Mouse (Mus musculus) fat pad, adult 2 months (tissue): ENCODE data around the gene Zfp663.

Source experiments
- DNase-seq: peaks from one replicate; pipeline ENCODE4 v3.0.0-alpha.2; 2011; ENCODE audit warnings: low read depth, low spot score; ENCODE audit errors: extremely low read depth

The Zfp663 gene

DNA sequence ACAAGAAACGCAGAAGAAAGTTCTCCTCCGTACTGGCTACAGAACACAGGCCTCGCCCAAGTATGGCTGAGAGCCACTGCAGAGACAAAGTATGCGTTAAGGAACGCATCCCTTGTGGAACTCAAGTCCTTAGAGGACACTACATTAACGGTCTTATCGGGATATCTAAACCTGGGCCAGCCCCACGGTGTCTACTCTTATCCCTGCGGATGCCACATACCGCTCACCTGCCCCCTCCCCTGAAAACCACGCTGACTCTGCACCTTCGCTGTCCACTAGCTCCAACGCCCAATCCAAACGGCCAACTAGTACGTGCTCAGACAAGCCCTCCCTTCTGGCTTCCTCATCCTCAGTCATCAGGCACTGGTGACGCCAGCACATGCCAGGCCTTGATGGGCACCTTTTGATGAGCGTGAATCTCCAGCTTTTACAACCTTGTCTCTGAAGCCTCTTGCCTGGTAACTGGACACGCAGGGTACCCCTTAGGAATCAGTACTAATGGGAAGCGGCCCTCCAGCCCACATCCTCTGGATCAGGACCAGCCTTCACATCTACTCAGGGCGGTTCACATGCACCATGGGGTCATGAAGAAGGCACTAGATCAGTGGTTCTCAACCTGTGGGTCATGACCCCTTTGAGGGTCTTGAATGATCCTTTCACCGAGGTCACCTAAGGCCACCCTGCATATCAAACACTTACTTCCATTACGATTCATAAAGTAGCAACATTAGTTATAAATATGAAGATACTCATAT is 46.4 kb downstream of the Zfp663 start:
- DNase-seq, result no peak

DNA sequence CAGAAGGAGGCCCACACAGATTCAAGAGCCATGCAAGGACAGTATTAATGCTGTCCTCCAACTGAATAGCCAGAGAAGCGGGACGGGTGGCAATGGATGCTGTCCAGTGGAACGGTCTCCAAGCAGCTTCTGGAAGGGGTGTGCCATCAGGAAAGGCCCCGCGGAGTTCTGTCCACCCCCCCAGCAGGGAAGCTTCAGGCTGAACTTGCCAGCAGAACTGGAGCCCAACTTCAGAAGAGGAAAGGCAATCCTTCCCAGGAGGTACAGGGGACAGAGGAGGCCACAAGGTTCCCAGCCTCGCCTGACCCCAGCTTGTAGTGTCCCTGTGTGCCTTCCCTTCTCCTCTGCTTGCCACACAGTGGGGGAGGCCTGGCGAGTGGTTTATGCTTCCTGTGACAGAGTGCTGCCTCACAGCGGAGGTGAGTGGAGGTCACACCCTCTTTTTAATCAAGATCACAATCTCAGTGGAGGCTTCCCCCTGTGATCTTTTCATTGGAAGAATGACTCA is 47.1 kb downstream of the Zfp663 start:
- DNase-seq, result no peak

DNA sequence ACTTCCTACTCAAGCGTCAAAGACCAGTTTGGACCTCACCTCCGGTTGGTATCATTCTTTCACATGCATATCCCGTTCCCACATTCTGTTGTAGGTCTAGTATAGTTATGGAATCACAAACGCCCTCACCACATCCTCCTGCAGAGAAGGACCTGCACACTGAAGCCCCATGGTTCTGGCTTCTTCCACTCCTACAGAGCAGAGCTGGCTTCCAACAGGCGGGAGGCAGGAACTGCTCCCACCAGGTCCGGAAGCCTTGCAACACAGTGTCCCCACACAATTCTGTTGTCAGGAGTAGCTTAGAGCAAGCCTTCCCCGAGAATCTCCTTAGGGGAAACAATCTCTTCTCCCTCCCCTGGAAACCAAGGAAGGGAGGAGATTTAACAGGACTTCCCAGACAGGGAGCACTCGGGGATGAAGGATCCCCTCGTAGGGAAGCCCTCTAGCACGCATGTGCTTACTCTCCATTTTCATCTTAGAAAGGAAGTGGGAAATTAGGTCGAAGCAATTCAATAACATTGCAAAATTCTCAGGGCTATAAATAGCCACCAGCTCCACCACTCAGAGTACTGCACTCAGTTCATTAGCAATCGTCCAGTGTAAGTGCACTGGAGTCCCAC is 47.9 kb downstream of the Zfp663 start:
- no peak for DNase-seq

DNA sequence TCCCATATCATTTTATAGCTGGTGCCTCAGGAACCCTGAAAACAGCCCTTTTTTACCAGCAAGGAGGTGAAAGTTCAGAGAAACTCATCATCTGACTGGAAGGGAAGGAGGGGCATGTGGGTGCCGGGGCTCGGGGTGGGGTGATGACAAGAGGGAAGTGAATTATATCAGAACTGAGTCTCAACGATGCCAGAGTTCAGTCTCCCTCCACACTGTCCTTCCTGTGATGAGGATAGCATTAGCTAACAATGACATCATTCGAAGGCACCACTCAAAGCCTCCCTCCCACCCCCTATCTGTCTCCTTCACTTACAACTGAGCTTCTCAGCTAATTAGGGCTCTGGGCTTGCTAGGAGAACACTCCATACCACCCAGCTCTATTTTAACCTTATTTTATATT is 49.0 kb downstream of the Zfp663 start:
- no peak for DNase-seq

DNA sequence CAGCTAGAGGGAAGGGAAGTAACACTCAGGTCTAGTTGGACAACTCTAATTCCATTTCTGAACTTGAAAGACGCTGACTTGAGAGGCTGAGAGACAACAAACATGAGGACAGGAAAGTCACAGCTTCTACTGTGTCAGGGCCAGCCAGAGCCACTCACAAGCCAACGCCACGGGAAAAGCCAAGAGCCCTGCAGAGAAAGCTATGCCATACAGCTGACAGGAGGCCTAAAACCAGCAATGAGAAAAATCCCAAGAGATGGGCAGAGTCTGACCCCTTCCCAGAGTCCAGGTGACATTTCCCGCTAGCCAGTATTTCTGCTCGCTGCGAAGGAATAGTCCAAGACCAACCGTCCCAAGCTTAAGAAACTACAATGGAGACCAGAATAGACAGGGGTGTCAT is 49.6 kb downstream of the Zfp663 start:
- DNase-seq, result no peak

DNA sequence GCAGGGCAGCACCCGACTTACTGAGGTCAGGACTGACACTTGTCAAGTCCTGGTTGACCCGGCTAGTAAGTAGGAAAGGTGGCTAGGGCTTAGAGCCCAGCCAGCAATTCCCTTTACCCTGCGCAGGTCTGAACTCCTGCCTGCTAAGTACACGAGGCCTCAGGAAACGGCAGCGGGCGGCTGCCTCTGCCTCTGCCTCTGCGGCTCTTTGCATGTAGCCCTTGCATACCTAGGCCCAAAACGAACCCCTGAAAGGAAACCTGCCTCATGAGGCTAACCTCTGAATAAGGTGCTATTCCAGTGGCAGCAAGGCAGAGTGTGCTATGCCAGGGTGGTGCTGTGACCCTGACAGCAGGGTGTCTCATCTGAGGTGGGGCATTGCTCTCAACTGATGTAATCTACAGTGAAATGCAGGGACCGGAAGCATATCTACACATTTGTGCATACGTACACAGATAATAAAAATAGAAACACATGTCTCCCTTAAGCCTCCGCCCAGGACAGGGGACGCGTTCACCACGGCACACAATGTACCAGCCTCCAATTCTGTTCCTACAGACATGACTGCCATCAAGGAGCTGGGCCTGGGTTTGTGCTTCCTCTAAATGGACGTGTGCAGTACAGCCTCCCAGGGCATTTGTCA is 50.8 kb downstream of the Zfp663 start:
- DNase-seq, result no peak

DNA sequence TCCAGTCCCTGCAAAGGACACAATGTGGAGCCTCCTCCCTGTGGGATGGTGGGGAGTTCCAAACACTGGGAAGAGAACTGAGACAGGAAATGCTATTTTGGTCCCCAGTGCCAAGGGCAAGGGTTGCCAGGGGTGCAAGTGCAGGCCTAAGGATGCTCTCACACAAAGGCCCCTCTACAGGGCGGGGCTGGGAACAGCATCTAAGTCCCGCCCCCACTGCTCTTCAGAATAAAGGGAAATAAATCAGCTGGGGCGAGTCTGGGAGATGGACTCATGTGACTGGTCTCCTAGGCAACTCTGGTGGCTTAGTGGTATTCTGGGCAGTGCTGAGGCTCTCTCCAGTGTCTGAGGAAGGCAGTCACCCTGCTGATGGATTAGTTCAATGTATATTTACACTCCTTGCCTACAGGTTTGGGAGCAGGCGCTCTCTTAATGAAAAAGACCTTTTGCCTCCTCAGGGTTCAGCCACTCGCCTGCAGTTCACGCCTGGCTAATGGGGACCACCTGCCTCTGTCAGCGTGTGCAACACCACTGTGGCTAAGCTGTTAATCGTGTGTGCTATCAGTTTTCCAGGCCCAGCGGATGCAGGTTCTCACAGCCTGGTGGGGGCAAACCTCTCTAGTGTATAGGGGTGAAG is 51.6 kb downstream of the Zfp663 start:
- no peak for DNase-seq

DNA sequence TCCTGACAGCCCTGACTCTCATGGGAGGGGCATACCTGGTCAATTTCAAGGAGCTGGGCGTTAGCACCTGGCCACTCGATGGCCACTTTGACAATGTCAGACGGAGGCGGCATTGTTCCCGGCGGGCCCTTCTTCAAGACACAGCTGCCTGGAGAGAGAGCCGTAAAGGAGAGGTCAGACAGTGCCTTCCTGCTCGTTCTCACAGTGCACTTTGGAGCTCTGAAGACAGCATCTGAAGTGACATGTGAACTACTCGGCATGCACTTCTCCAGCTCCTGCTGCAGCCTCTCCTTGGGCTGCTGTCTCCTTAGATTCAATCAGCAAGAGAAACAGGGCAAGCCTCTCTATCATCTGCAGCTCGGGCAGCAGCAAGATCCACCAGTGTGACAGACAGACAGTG is 52.3 kb downstream of the Zfp663 start:
- no peak for DNase-seq

DNA sequence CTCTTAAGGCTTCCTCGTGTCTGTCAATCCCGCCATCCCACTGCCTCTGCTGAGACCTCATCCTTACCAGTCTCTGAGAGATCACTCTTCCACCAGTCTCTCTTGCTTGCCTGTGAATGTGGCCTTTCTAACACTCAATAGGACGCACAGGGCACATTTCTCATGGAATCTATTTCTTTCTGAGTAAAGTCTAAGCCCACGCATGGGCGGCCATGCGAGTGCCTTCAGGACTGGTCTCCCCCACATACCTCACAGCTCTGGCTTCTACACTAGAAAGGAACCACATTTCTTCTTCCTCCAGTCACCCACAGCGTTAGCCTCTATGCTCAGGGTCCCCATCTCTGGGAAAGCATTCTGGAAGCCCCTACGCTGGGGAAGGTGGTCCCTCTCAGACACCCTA is 54.3 kb downstream of the Zfp663 start:
- DNase-seq, result no peak

DNA sequence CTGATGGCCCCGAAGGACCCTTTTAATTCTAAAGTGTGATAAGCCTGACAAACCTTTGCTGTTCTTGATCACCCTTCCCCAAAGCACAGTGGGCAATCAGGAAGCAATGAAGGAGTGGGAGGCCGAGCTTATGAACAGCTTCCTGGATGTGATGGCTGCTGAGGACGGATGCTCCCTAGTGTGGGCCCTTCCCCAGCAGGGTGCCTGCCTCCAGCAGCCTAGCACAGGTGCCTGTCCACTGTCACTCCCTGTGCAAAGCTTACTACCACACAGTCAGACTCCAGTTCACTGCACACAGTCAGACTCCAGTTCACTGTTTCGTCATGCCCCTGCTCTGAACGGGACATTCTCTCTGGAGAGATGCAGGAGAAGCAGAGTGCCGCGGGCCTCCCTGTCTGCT is 56.1 kb downstream of the Zfp663 start:
- DNase-seq, result no peak

DNA sequence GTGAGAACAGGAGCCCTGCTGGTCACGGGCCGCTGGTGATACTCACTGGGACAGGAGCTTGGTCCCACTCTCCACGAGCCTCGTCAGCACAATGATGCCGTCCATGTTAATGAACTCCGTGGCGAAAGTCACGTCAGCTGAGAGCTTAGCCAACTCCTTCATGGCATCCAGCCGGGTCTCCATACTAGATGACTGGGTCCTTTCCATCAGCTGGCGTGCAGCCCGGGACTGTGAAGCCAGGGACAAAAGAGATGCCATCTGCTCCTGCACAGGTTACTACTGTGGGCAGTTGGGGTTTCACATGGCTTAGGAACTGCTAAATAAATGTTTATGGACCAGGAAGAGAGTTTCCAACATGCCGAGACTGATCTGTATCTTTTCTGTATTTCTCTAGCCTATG is 57.0 kb downstream of the Zfp663 start:
- no peak for DNase-seq

DNA sequence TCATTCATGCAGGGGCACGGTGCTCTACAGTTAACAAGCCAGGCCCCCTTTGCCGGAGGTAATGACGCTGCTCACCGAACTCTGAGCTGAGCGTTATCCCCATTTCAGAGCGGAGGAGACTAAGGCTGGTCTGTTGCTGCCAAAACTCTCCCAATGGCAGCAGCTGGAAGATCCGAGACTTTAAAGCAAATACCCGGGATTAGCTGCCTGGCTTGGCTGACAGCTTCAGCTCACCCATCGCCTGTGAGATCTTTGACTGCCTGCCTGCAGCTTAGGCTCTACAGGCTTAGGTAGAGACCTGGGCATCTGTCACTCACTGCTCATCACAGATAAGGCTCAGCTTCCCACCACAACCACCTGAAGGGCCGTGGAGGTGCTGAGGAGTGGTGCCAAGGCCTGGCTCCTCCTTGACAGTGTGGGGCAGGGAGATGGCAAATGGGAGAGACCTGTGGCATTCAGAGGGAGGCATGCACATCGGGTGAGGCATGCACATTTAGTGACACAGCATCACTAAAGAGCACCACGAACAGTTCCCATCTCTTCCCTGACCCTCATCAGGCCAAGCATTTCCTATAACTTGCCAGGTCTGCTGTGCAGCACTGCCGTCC is 57.6 kb downstream of the Zfp663 start:
- no peak for DNase-seq

DNA sequence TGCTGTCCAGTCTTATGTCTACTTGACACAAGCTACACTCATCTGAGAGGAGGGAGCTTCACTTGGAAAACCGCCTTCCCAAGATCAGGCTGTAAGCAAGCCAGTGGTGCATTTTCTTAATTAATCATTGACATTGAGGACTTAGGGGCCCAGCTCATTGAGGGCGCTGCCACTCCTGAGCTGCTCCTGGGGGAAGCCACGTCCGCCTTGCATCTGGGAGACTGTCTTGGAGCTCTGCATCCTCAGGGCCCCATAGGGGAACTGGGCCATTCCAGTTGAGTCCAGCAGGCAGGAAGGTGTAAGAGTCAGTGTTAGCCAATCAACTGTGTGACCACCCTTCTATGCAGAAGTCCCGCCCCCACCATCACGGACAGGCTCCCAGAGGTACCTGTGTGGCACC is 60.7 kb downstream of the Zfp663 start:
- no peak for DNase-seq

DNA sequence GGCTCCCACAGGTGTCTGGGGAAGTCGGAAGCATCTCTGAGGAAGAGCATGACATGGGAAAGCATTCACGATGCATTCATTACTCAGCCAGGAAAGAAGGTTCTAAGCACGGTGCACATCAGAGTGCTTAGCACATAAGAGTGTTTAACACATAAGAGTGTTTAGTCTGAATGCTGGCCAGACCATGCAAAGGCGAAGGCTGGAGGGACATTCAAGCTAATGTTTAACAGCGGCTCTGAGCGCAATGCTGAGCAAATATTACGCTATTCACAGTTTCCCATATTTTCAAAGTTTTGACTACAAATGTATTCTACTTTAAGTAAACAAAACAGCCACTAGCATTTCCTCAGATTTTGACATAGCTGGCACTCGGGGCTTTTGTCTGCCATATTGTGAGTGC is 63.1 kb downstream of the Zfp663 start:
- no peak for DNase-seq

DNA sequence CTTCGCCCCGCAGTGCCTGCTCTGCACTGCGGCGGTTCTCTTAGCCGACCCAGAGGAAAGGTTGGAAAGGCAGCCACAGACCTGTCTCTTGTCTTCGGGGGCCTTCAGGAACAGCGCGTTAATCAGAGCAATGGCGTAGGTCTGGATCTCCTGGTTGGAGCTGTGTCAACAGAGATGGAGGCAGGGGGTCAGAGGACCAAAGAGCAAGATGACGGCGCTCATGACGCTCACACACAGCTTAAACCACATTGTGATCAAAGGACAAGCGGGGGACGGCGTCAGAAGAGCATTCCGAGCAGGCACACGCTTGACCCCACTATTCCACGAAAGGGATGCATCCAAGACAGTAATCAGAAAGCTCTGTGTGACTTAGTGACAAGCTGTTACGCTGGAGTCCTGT is 63.7 kb downstream of the Zfp663 start:
- DNase-seq, result no peak

DNA sequence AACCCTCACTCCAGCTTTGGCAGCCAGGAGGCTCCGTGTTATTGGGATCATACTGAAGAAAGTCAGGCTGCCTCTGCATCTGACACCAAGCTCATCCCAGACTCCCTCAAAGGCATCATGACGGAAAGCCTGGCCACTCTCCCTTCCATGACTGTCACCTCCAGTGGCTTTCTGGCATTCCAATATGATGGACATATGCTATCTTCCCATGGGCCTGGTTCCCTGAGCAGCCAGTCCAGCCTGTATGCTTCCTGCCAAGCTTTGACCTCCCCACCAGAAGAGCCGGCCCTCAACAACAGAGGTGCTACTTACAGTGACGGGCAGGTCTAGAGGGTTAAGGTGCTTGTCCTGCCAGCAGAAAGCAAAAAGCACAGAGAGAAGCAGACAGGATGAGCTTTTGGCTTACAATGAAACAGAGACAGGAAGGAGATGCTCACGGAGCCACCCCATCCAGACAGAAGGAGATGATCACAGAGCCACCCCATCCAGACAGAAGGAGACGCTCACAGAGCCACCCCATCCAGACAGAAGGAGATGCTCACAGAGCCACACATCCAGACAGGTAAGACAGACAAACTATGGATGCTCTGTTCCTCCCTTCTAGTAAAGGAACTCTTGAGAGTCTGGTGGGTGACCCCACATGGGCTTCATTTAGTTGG is 65.0 kb downstream of the Zfp663 start:
- DNase-seq, result no peak

DNA sequence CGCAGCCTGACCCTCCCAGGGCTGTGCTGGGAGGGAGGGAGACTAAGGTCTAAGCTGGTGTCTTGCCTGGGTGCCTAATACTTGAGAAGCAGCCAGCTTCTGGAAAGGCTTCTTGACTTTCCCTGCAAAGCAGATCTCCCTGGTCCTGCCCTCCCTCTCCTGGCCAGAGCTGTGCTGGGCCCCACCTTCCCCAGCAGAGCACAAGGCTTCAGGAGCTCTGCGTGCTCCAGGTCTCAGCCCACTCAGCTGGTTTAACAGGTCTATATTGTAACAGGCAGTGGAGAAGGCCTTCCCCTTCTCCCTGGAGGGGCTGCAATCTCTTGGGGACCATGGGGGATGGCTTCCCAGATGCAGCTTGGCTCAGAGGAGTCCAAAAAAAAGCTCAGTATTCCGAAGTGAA is 67.1 kb downstream of the Zfp663 start:
- no peak for DNase-seq
